Mouse (Mus musculus): ENCODE measurements around the gene Wdr1. TPM values are rescaled to one million over a fixed set of nuclear protein-coding genes. Genes with fewer than 3 reads are reported as not detected.
A peak's percentile ranks its signal among the peaks of the same experiment; 100 is the strongest.
"Not testable (repeated sequence)": the region's sequence is repeated elsewhere in the genome, so short reads cannot be mapped to it uniquely, and the experiment has no call there.

The Wdr1 gene
- total RNA-seq, 2 experiments from 2014 or later = 149 to 155 TPM

- H3K27ac ChIP-seq = no peak overlapping the region
- intact Hi-C loops (cut with DNase I) = no loop called here
- TF ChIP-seq CTCF (IDR thresholded peaks at IDR 0.05) = no peak
- DNase-seq (ENCODE audit: extremely low spot score in 1 of 2, low spot score in 2 of 2) = no peak
- no peak overlapping the region for H3K4me3 ChIP-seq
Observed at GRCm38 (mm10) chr5:38488673-38489615, 74.1 kb downstream of the Wdr1 start.

- Histone ChIP-seq H3K27ac (no peak overlapping the region), H3K4me3 (no peak overlapping the region)
- no peak; the same call in 1 of the 2 replicates for TF ChIP-seq CTCF (IDR thresholded peaks at IDR 0.05)
- intact Hi-C loops (cut with DNase I) = no loop called here
- no peak for DNase-seq (ENCODE audit: extremely low spot score in 1 of 2, low spot score in 2 of 2)
Observed at GRCm38 (mm10) chr5:38488026-38488425, 75.0 kb downstream of the Wdr1 start.

- no peak overlapping the region for H3K27ac ChIP-seq
- no peak for TF ChIP-seq CTCF (IDR thresholded peaks at IDR 0.05)
- intact Hi-C loops (cut with DNase I) = no loop called here
- no peak for DNase-seq (ENCODE audit: extremely low spot score in 1 of 2, low spot score in 2 of 2)
- H3K4me3 ChIP-seq = no peak overlapping the region
Observed at GRCm38 (mm10) chr5:38487247-38487646, 75.8 kb downstream of the Wdr1 start.

- DNase-seq (ENCODE audit: extremely low spot score in 1 of 2, low spot score in 2 of 2) = no peak
- TF ChIP-seq CTCF (IDR thresholded peaks at IDR 0.05) = no peak
- Histone ChIP-seq H3K4me3 (no peak overlapping the region), H3K27ac (no peak overlapping the region)
- intact Hi-C loops (cut with DNase I) = no loop called here
Observed at GRCm38 (mm10) chr5:38485946-38486345, 77.1 kb downstream of the Wdr1 start.

GRCm38 (mm10) chr5:38483518-38484110 is 79.4 kb downstream of the Wdr1 start:
- no peak overlapping the region for H3K27ac ChIP-seq
- no peak overlapping the region for H3K4me3 ChIP-seq
- DNase-seq (ENCODE audit: extremely low spot score in 1 of 2, low spot score in 2 of 2) = no peak
- TF ChIP-seq CTCF (IDR thresholded peaks at IDR 0.05) = no peak
- intact Hi-C loops (cut with DNase I) = no loop called here

GRCm38 (mm10) chr5:38480822-38481707 is 82.0 kb downstream of the Wdr1 start:
- Histone ChIP-seq H3K27ac (no peak overlapping the region), H3K4me3 (no peak overlapping the region)
- intact Hi-C loops (cut with DNase I) = no loop called here
- TF ChIP-seq CTCF (IDR thresholded peaks at IDR 0.05) = no peak
- DNase-seq (ENCODE audit: extremely low spot score in 1 of 2, low spot score in 2 of 2) = no peak

GRCm38 (mm10) chr5:38479908-38480725 is 82.9 kb downstream of the Wdr1 start:
- Histone ChIP-seq H3K27ac (no peak overlapping the region), H3K4me3 (peak overlapping the region; percentile 34)
- no peak for TF ChIP-seq CTCF (IDR thresholded peaks at IDR 0.05)
- intact Hi-C loops (cut with DNase I) = loop anchor here (5.0 kb wide), 1 partner anchor 147 kb away; no protein-coding TSS in a partner anchor
- DNase-seq (ENCODE audit: extremely low spot score in 1 of 2, low spot score in 2 of 2) = no peak

- DNase-seq (ENCODE audit: extremely low spot score in 1 of 2, low spot score in 2 of 2); H3K27ac ChIP-seq; H3K4me3 ChIP-seq: not testable (repeated sequence)
- intact Hi-C loops (cut with DNase I) = loop anchor here (5.0 kb wide), 1 partner anchor 148 kb away; no protein-coding TSS in a partner anchor
Observed at GRCm38 (mm10) chr5:38479545-38479907, 83.5 kb downstream of the Wdr1 start.

DNA sequence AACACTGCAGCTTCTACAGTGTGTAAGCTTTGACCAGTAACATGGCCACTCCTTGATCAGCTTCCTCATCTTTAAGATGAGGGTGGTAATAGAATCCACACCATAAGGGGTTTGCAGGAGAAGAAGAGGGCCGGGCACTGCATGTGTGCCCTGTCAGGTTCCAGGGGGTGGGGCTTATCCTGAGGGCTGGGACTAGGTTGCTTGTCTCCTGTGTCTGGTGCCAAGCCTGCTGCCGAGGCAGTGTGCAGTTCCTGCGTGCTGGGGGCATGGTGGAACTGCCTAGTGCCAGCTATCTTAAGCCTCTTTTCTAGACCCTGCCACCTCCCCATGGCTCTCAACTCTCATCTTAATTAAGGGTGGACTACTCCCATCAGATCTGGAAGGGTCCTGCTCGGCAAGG is 84.0 kb downstream of the Wdr1 start:
- no peak for TF ChIP-seq CTCF (IDR thresholded peaks at IDR 0.05)
- H3K4me3 ChIP-seq = no peak overlapping the region
- peak in 1 of 2 experiments; percentile 8 for DNase-seq (ENCODE audit: extremely low spot score in 1 of 2, low spot score in 2 of 2)
- no peak overlapping the region for H3K27ac ChIP-seq
- intact Hi-C loops (cut with DNase I) = loop anchor here (5.0 kb wide), 1 partner anchor 148 kb away; no protein-coding TSS in a partner anchor

DNA sequence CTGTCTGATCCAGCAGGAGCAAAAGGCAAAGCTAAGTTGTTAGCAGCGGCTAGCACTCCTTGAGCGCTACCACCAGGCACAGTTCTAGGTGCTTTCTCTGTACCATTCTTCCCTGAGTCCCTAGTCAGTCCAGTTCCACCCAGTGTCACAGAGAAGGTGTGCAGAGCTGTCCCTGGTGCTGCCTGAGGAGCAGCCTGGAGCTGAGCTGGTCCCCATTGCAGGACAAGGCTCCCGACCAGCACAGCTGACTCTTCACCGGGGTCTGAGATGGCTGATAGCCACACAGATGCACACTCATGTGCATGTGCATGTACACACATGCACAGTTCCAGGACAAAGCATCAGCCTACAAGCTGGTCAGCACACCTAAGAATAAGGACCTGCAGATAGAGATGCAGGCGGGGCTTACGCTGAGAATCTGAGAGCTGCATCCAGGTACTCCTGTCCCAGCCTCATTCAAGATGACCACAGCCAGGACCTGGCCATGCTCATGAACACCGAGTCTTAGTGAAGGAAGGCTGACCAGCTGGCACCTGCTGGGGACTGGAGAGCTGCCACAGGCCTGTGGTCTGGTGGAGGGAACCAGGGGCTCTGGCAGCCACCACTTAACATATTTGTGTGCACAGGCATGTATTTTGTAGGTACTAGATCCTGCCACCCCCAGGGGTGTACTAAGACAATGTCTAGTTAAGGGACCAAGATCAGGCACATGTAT is 85.1 kb downstream of the Wdr1 start:
- intact Hi-C loops (cut with DNase I) = loop anchor here (5.0 kb wide), 1 partner anchor 149 kb away; no protein-coding TSS in a partner anchor
- TF ChIP-seq CTCF (IDR thresholded peaks at IDR 0.05) = no peak

More for the DNA sequence above, 85.1 kb downstream of the Wdr1 start:
- no peak overlapping the region for H3K27ac ChIP-seq
- DNase-seq (ENCODE audit: extremely low spot score in 1 of 2, low spot score in 2 of 2) = no peak
- no peak overlapping the region for H3K4me3 ChIP-seq

All from left cerebral cortex, adult 2 months (tissue).